Mouse (Mus musculus) olfactory bulb, adult 2 months (tissue): ENCODE results near the gene Cand2.

ENCODE experiments used
- CTCF ChIP-seq: fragments of 200-500 bp; IDR thresholded peaks from 2 replicates; pipeline ENCODE4 v1.5.1; 2012; ENCODE audit warnings: low read depth, mild to moderate bottlenecking, low read length, moderate library complexity; ENCODE audit not compliant: insufficient read depth
- POLR2A ChIP-seq: fragments of 200-500 bp; IDR thresholded peaks from 2 replicates; pipeline ENCODE4 v1.6.1; 2012; ENCODE audit warnings: mild to moderate bottlenecking, low read depth, low read length, moderate library complexity; ENCODE audit not compliant: insufficient read depth

- TF ChIP-seq CTCF (no peak), POLR2A (no peak)
These were observed 6.1 kb upstream of the Cand2 start for GRCm38 (mm10) chr6:115768207-115768606.
